Mouse (Mus musculus): ENCODE results near the gene Slc7a1.

Slc7a1 gene

GRCm38 (mm10) chr5:148399660-148400443, at the start of gene Slc7a1:
Gene Slc7a1 (minus strand): TSS chr5:148399904.
- DNase-seq = peak; percentile 90 to 91

GRCm38 (mm10) chr5:148444974-148445373, 45.3 kb upstream of the Slc7a1 start:
- no peak for DNase-seq

- peak; percentile 26 to 69 for DNase-seq
These were observed 44.0 kb upstream of the Slc7a1 start for GRCm38 (mm10) chr5:148443734-148444133.

- no peak for DNase-seq
These were observed 36.0 kb upstream of the Slc7a1 start for GRCm38 (mm10) chr5:148435660-148436059.

GRCm38 (mm10) chr5:148432121-148432520, 32.4 kb upstream of the Slc7a1 start:
- no peak for DNase-seq

- no peak for DNase-seq
These were observed 29.1 kb upstream of the Slc7a1 start for GRCm38 (mm10) chr5:148428846-148429245.

- DNase-seq = no peak
These were observed 25.4 kb upstream of the Slc7a1 start for GRCm38 (mm10) chr5:148425136-148425535.

- DNase-seq = no peak
These were observed 21.6 kb upstream of the Slc7a1 start for GRCm38 (mm10) chr5:148421326-148421725.

- peak; percentile 50 to 57 for DNase-seq
These were observed 19.4 kb upstream of the Slc7a1 start for GRCm38 (mm10) chr5:148419112-148419526.

GRCm38 (mm10) chr5:148418436-148418835, 18.7 kb upstream of the Slc7a1 start:
- no peak for DNase-seq

GRCm38 (mm10) chr5:148417756-148418155, 18.1 kb upstream of the Slc7a1 start:
- no peak for DNase-seq

GRCm38 (mm10) chr5:148416461-148416860, 16.8 kb upstream of the Slc7a1 start:
- no peak for DNase-seq

- no peak for DNase-seq
These were observed 14.5 kb upstream of the Slc7a1 start for GRCm38 (mm10) chr5:148414233-148414632.

GRCm38 (mm10) chr5:148412504-148412903, 12.8 kb upstream of the Slc7a1 start:
- no peak for DNase-seq

GRCm38 (mm10) chr5:148409465-148409864, 9.8 kb upstream of the Slc7a1 start:
- DNase-seq = no peak

- no peak for DNase-seq
These were observed 7.2 kb upstream of the Slc7a1 start for GRCm38 (mm10) chr5:148406913-148407312.

- no peak for DNase-seq
These were observed 4.8 kb upstream of the Slc7a1 start for GRCm38 (mm10) chr5:148404548-148404947.

GRCm38 (mm10) chr5:148402641-148403040, 2.9 kb upstream of the Slc7a1 start:
- DNase-seq = no peak

GRCm38 (mm10) chr5:148398766-148399659, 691 bp downstream of the Slc7a1 start:
- DNase-seq = peak; percentile 61

GRCm38 (mm10) chr5:148398451-148398765, 1.3 kb downstream of the Slc7a1 start:
- DNase-seq = no peak

- no peak for DNase-seq
These were observed 1.8 kb downstream of the Slc7a1 start for GRCm38 (mm10) chr5:148397911-148398310.

GRCm38 (mm10) chr5:148397418-148397817, 2.3 kb downstream of the Slc7a1 start:
- DNase-seq = no peak

GRCm38 (mm10) chr5:148393316-148393715, 6.4 kb downstream of the Slc7a1 start:
- no peak for DNase-seq

GRCm38 (mm10) chr5:148392831-148393230, 6.9 kb downstream of the Slc7a1 start:
- DNase-seq = no peak
